Mouse (Mus musculus): ENCODE results near the gene Ssr4. TPM values are rescaled to one million over a fixed set of nuclear protein-coding genes. Genes with fewer than 3 reads are reported as not detected.

Ssr4 gene
- polyA plus RNA-seq, 1 experiment from 2014 or later = 132 TPM

GRCm38 (mm10) chrX:73765311-73765710, 21.5 kb upstream of the Ssr4 start:
- ATAC-seq = no peak
- Histone ChIP-seq H3K9ac (replicated peaks; ENCODE audit: low read depth, low read length) (no peak overlapping the region), H3K27ac (ENCODE audit: low read length) (no peak overlapping the region), H3K9me3 (ENCODE audit: control insufficient read depth, low read length) (no peaks in the 10 kb centered on the region), H3K27me3 (replicated peaks; ENCODE audit: control insufficient read depth, insufficient read depth, low read length) (no peaks in the 10 kb centered on the region), H3K4me3 (replicated peaks; ENCODE audit: low read length) (no peak overlapping the region), H3K4me1 (replicated peaks; ENCODE audit: control insufficient read depth, insufficient read depth, low read length) (no peaks in the 10 kb centered on the region), H3K4me2 (ENCODE audit: low read length) (no peak overlapping the region), H3K36me3 (ENCODE audit: control insufficient read depth, insufficient read depth) (no peaks in the 10 kb centered on the region)
- 63% methylated on average over 1 of the region's 1 CpGs for WGBS

GRCm38 (mm10) chrX:73767267-73767666, 19.6 kb upstream of the Ssr4 start:
- no peaks in the 10 kb centered on the region for H3K4me1 ChIP-seq (replicated peaks; ENCODE audit: control insufficient read depth, insufficient read depth, low read length)
- no peak overlapping the region for H3K4me3 ChIP-seq (replicated peaks; ENCODE audit: low read length)
- no peak for ATAC-seq
- no peak overlapping the region for H3K9ac ChIP-seq (replicated peaks; ENCODE audit: low read depth, low read length)
- H3K36me3 ChIP-seq (ENCODE audit: control insufficient read depth, insufficient read depth) = no peaks in the 10 kb centered on the region
- no peaks in the 10 kb centered on the region for H3K9me3 ChIP-seq (ENCODE audit: control insufficient read depth, low read length)
- no peak overlapping the region for H3K27ac ChIP-seq (ENCODE audit: low read length)
- WGBS = 74% methylated on average over 9 of the region's 9 CpGs
- H3K4me2 ChIP-seq (ENCODE audit: low read length) = no peak overlapping the region
- no peaks in the 10 kb centered on the region for H3K27me3 ChIP-seq (replicated peaks; ENCODE audit: control insufficient read depth, insufficient read depth, low read length)

GRCm38 (mm10) chrX:73774168-73774760, 12.6 kb upstream of the Ssr4 start, which contains the start of gene Srpk3:
TSS of gene Srpk3 (plus strand) at chrX:73774405.
- Histone ChIP-seq H3K4me3 (replicated peaks; ENCODE audit: low read length) (no peak within 1 kb of the TSS), H3K4me1 (replicated peaks; ENCODE audit: control insufficient read depth, insufficient read depth, low read length) (no peaks in the 10 kb centered on the region), H3K27ac (ENCODE audit: low read length) (no peak within 1 kb of the TSS), H3K27me3 (replicated peaks; ENCODE audit: control insufficient read depth, insufficient read depth, low read length) (no peaks in the 10 kb centered on the region), H3K36me3 (ENCODE audit: control insufficient read depth, insufficient read depth) (peaks cover 2% of the 10 kb centered on the region; the same call in 1 of the 2 replicates), H3K4me2 (ENCODE audit: low read length) (no peak within 1 kb of the TSS), H3K9me3 (ENCODE audit: control insufficient read depth, low read length) (no peaks in the 10 kb centered on the region), H3K9ac (replicated peaks; ENCODE audit: low read depth, low read length) (no peak within 1 kb of the TSS)
- ATAC-seq = 0 out of 2 replicates have a peak, but pooled peaks have one; percentile 19
- WGBS = 59% methylated on average over 9 of the region's 9 CpGs

- no peak; the same call in none of the 2 replicates for ATAC-seq
- Histone ChIP-seq H3K36me3 (ENCODE audit: control insufficient read depth, insufficient read depth) (peaks cover 2% of the 10 kb centered on the region; the same call in 1 of the 2 replicates), H3K4me3 (replicated peaks; ENCODE audit: low read length) (no peak overlapping the region), H3K9ac (replicated peaks; ENCODE audit: low read depth, low read length) (no peak overlapping the region), H3K27me3 (replicated peaks; ENCODE audit: control insufficient read depth, insufficient read depth, low read length) (no peaks in the 10 kb centered on the region), H3K4me1 (replicated peaks; ENCODE audit: control insufficient read depth, insufficient read depth, low read length) (no peaks in the 10 kb centered on the region), H3K27ac (ENCODE audit: low read length) (no peak overlapping the region), H3K4me2 (ENCODE audit: low read length) (no peak overlapping the region), H3K9me3 (ENCODE audit: control insufficient read depth, low read length) (no peaks in the 10 kb centered on the region)
- 69% methylated on average over 10 of the region's 10 CpGs for WGBS
Measured at GRCm38 (mm10) chrX:73774802-73775483, 11.9 kb upstream of the Ssr4 start.

GRCm38 (mm10) chrX:73782227-73782626, 4.6 kb upstream of the Ssr4 start:
- no peak for ATAC-seq
- H3K9ac ChIP-seq (replicated peaks; ENCODE audit: low read depth, low read length) = no peak overlapping the region
- no peak overlapping the region for H3K27ac ChIP-seq (ENCODE audit: low read length)
- no peaks in the 10 kb centered on the region for H3K9me3 ChIP-seq (ENCODE audit: control insufficient read depth, low read length)
- H3K27me3 ChIP-seq (replicated peaks; ENCODE audit: control insufficient read depth, insufficient read depth, low read length) = no peaks in the 10 kb centered on the region
- H3K4me3 ChIP-seq (replicated peaks; ENCODE audit: low read length) = no peak overlapping the region
- peaks cover 4% of the 10 kb centered on the region; the same call in 1 of the 2 replicates for H3K36me3 ChIP-seq (ENCODE audit: control insufficient read depth, insufficient read depth)
- H3K4me2 ChIP-seq (ENCODE audit: low read length) = no peak overlapping the region
- WGBS = 85% methylated on average over 3 of the region's 3 CpGs
- peaks cover 8% of the 10 kb centered on the region for H3K4me1 ChIP-seq (replicated peaks; ENCODE audit: control insufficient read depth, insufficient read depth, low read length)

GRCm38 (mm10) chrX:73785666-73786065, 1.2 kb upstream of the Ssr4 start:
- Histone ChIP-seq H3K27me3 (replicated peaks; ENCODE audit: control insufficient read depth, insufficient read depth, low read length) (no peaks in the 10 kb centered on the region), H3K36me3 (ENCODE audit: control insufficient read depth, insufficient read depth) (no peaks in the 10 kb centered on the region), H3K9ac (replicated peaks; ENCODE audit: low read depth, low read length) (peak overlapping the region; percentile 69), H3K4me2 (ENCODE audit: low read length) (peak overlapping the region; percentile 67), H3K4me1 (replicated peaks; ENCODE audit: control insufficient read depth, insufficient read depth, low read length) (peaks cover 21% of the 10 kb centered on the region), H3K27ac (ENCODE audit: low read length) (no peak overlapping the region; the same call in 1 of the 2 replicates), H3K9me3 (ENCODE audit: control insufficient read depth, low read length) (no peaks in the 10 kb centered on the region), H3K4me3 (replicated peaks; ENCODE audit: low read length) (peak overlapping the region; percentile 65)
- no peak for ATAC-seq

GRCm38 (mm10) chrX:73787225-73787558, 364 bp downstream of the Ssr4 start:
- Histone ChIP-seq H3K4me2 (ENCODE audit: low read length) (peak overlapping the region; percentile 61), H3K27ac (ENCODE audit: low read length) (peak overlapping the region; percentile 88), H3K36me3 (ENCODE audit: control insufficient read depth, insufficient read depth) (no peaks in the 10 kb centered on the region), H3K9ac (replicated peaks; ENCODE audit: low read depth, low read length) (peak overlapping the region; percentile 77), H3K4me1 (replicated peaks; ENCODE audit: control insufficient read depth, insufficient read depth, low read length) (peaks cover 21% of the 10 kb centered on the region), H3K4me3 (replicated peaks; ENCODE audit: low read length) (peak overlapping the region; percentile 65), H3K9me3 (ENCODE audit: control insufficient read depth, low read length) (no peaks in the 10 kb centered on the region), H3K27me3 (replicated peaks; ENCODE audit: control insufficient read depth, insufficient read depth, low read length) (no peaks in the 10 kb centered on the region)
- ATAC-seq = peak; percentile 35
- WGBS = 22% methylated on average over 21 of the region's 22 CpGs

- Histone ChIP-seq H3K4me3 (replicated peaks; ENCODE audit: low read length) (no peak overlapping the region), H3K9me3 (ENCODE audit: control insufficient read depth, low read length) (no peaks in the 10 kb centered on the region), H3K36me3 (ENCODE audit: control insufficient read depth, insufficient read depth) (no peaks in the 10 kb centered on the region), H3K9ac (replicated peaks; ENCODE audit: low read depth, low read length) (no peak overlapping the region), H3K27me3 (replicated peaks; ENCODE audit: control insufficient read depth, insufficient read depth, low read length) (no peaks in the 10 kb centered on the region), H3K4me1 (replicated peaks; ENCODE audit: control insufficient read depth, insufficient read depth, low read length) (peaks cover 21% of the 10 kb centered on the region), H3K27ac (ENCODE audit: low read length) (no peak overlapping the region), H3K4me2 (ENCODE audit: low read length) (no peak overlapping the region; the same call in 1 of the 2 replicates)
- 88% methylated on average over 1 of the region's 1 CpGs for WGBS
- ATAC-seq = no peak
Measured at GRCm38 (mm10) chrX:73788501-73788900, 1.7 kb downstream of the Ssr4 start.

- ATAC-seq = no peak
- Histone ChIP-seq H3K4me1 (replicated peaks; ENCODE audit: control insufficient read depth, insufficient read depth, low read length) (peaks cover 9% of the 10 kb centered on the region), H3K27ac (ENCODE audit: low read length) (no peak overlapping the region), H3K4me3 (replicated peaks; ENCODE audit: low read length) (no peak overlapping the region), H3K4me2 (ENCODE audit: low read length) (no peak overlapping the region), H3K36me3 (ENCODE audit: control insufficient read depth, insufficient read depth) (no peaks in the 10 kb centered on the region), H3K27me3 (replicated peaks; ENCODE audit: control insufficient read depth, insufficient read depth, low read length) (no peaks in the 10 kb centered on the region), H3K9me3 (ENCODE audit: control insufficient read depth, low read length) (no peaks in the 10 kb centered on the region), H3K9ac (replicated peaks; ENCODE audit: low read depth, low read length) (no peak overlapping the region)
Measured at GRCm38 (mm10) chrX:73793039-73793438, 6.2 kb downstream of the Ssr4 start.
